Mouse (Mus musculus) heart, embryonic 11.5 days (tissue): ENCODE measurements around the gene Srgap2. TPM values are rescaled to one million over a fixed set of nuclear protein-coding genes. Genes with fewer than 3 reads are reported as not detected.

Experiments used
- ATAC-seq: fragments of 200-750 bp; cut with Nextera tagmentation; replicated peaks from 2 replicates; pipeline ENCODE4 v1.8.0; 2017; ENCODE audit warnings: moderate library complexity; ENCODE audit not compliant: insufficient number of reproducible peaks, low FRiP score, low TSS enrichment
- H3K27ac ChIP-seq: fragments of 300-500 bp; sonication (generic); 2 replicates; pipeline ENCODE4 v1.5.1; 2014; ENCODE audit warnings: mild to moderate bottlenecking, low read depth, low read length
- H3K27me3 ChIP-seq: fragments of 300-500 bp; sonication (generic); 2 replicates; pipeline ENCODE4 v1.6.1; 2014; ENCODE audit warnings: mild to moderate bottlenecking, low read length, mixed read lengths; ENCODE audit not compliant: control insufficient read depth, insufficient read depth
- H3K36me3 ChIP-seq: fragments of 300-500 bp; sonication (generic); 2 replicates; pipeline ENCODE4 v1.6.1; 2014; ENCODE audit warnings: mild to moderate bottlenecking, low read length, moderate library complexity, mixed read lengths; ENCODE audit not compliant: control insufficient read depth, insufficient read depth
- H3K4me1 ChIP-seq: fragments of 300-500 bp; sonication (generic); 2 replicates; pipeline ENCODE4 v1.6.1; 2014; ENCODE audit warnings: low read length; ENCODE audit not compliant: control insufficient read depth, insufficient read depth
- H3K4me2 ChIP-seq: fragments of 300-500 bp; sonication (generic); 2 replicates; pipeline ENCODE4 v1.6.1; 2014; ENCODE audit warnings: mild to moderate bottlenecking, moderate library complexity
- H3K4me3 ChIP-seq: fragments of 300-500 bp; sonication (generic); 2 replicates; pipeline ENCODE4 v1.5.1; 2014; ENCODE audit warnings: low read depth, low read length
- H3K9ac ChIP-seq: fragments of 300-500 bp; sonication (generic); 2 replicates; pipeline ENCODE4 v1.6.1; 2014; ENCODE audit warnings: mild to moderate bottlenecking, low read depth, low read length, moderate library complexity
- H3K9me3 ChIP-seq: fragments of 300-500 bp; sonication (generic); replicated peaks from 2 replicates; pipeline ENCODE4 v1.6.1; 2016; ENCODE audit warnings: low read length; ENCODE audit not compliant: control insufficient read depth
- WGBS: fragments of 180-500 bp; shearing (Covaris S2); extraction: QIAGEN DNeasy Blood & Tissue Kit; methylation state at CpG from one replicate; pipeline ENCODE4 v1.1.7; 2014; ENCODE audit not compliant: insufficient replicate concordance; 5-methylcytosine and 5-hydroxymethylcytosine counted together
- polyA plus RNA-seq: library from polyadenylated mRNA; unstranded; fragments of >200 nt; fragmentation: Nextera tagmentation; extraction: Ambion mirVana; gene quantifications from 2 replicates; pipeline ENCODE4 v1.2.1, GENCODE M21; 2014

Gene Srgap2
- polyA plus RNA-seq, 1 experiment from 2014 or later: 23.3 TPM

DNA sequence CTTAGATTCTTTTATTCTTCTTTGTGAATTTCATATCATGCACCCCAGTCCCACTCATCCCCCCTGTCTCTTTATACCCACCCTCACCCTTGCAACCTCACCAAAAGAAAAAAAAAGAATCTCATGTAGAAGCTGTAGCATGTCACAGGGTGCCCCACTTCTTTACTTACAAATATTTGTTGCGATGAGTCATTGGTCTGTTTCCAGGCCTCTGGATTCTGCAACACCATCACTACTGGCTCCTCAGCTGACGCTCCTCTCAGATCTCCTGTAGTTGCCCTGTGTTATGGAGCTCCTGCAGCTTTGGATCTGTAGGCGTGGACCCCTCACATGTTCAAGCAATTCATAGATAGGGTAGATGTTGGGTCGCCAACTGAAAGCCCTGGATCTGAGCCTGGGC, 12.6 kb upstream of the Srgap2 start:
- Histone ChIP-seq H3K27ac (no peak overlapping the region), H3K4me2 (no peak overlapping the region), H3K4me1 (no peaks in the 10 kb centered on the region), H3K36me3 (0 out of 2 replicates have a peak, but pooled peaks cover 2% of the 10 kb centered on the region), H3K4me3 (no peak overlapping the region), H3K9me3 (no peaks in the 10 kb centered on the region), H3K9ac (no peak overlapping the region), H3K27me3 (no peaks in the 10 kb centered on the region)
- ATAC-seq: no peak
- WGBS: 87% methylated on average over 4 of the region's 4 CpGs

DNA sequence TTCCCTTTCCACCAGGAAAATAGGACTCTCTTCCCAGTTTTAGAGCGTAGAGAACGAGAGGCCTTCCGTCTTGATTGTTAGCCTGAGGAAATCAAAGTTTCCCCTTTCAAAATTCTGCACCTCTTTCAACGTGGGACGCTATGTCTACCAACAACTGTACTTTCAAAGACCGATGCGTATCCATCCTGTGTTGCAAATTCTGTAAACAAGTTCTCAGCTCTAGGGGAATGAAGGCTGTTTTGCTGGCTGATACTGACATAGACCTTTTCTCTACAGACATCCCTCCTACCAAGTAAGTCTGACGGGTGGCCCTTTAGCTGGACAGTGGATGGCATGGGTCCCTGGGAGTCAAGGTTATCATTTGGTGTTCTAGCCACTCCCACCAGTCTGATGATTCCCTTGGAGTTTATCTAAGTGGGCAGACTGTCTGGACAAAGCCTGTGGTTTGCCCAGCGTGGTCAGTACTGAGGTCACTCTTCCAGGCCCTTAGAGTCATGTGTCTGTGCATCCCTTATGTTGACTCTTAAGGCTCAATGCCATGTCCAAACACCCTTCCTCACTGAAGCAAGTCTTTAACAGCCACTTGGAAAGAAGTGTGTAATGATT, 1.5 kb upstream of the Srgap2 start:
- Histone ChIP-seq H3K27me3 (no peaks in the 10 kb centered on the region), H3K9ac (peak overlapping the region; percentile 80), H3K36me3 (no peaks in the 10 kb centered on the region), H3K9me3 (no peaks in the 10 kb centered on the region), H3K27ac (peak overlapping the region; percentile 95), H3K4me1 (peaks cover 23% of the 10 kb centered on the region), H3K4me2 (peak overlapping the region; percentile 92), H3K4me3 (peak overlapping the region; percentile 84)
- no peak for ATAC-seq
- WGBS: 1% methylated on average over 9 of the region's 9 CpGs

DNA sequence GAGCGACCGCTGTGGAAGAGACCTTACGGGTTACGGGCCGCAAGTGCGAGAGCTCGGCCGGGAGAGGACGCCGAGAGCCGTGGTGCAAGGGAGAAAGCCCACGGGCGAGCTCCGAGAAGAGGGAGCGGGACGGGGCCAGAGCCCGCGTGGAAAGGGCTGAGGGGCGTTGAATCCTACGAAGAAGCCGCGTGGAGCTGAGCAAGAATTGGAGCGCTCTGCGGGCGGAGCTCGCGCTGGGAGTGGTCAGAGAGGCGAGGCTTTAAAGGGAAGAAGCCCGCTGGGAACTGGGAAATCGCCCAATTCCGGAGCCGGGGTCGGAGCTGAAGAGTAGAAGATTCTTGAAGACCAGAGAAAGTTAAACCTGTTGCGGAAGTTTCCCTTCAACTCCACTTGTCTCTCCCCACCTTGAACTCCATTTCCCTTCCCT, 942 bp upstream of the Srgap2 start:
- peak overlapping the region; percentile 84 for H3K4me3 ChIP-seq
- no peak; the same call in 1 of the 2 replicates for ATAC-seq
- peak overlapping the region; percentile 92 for H3K4me2 ChIP-seq
- H3K9ac ChIP-seq: peak overlapping the region; percentile 80
- no peaks in the 10 kb centered on the region for H3K27me3 ChIP-seq
- no peaks in the 10 kb centered on the region for H3K36me3 ChIP-seq
- WGBS: under 1% methylated on average over 34 of the region's 34 CpGs
- H3K4me1 ChIP-seq: peaks cover 29% of the 10 kb centered on the region
- peak overlapping the region; percentile 95 for H3K27ac ChIP-seq
- H3K9me3 ChIP-seq: no peaks in the 10 kb centered on the region

DNA sequence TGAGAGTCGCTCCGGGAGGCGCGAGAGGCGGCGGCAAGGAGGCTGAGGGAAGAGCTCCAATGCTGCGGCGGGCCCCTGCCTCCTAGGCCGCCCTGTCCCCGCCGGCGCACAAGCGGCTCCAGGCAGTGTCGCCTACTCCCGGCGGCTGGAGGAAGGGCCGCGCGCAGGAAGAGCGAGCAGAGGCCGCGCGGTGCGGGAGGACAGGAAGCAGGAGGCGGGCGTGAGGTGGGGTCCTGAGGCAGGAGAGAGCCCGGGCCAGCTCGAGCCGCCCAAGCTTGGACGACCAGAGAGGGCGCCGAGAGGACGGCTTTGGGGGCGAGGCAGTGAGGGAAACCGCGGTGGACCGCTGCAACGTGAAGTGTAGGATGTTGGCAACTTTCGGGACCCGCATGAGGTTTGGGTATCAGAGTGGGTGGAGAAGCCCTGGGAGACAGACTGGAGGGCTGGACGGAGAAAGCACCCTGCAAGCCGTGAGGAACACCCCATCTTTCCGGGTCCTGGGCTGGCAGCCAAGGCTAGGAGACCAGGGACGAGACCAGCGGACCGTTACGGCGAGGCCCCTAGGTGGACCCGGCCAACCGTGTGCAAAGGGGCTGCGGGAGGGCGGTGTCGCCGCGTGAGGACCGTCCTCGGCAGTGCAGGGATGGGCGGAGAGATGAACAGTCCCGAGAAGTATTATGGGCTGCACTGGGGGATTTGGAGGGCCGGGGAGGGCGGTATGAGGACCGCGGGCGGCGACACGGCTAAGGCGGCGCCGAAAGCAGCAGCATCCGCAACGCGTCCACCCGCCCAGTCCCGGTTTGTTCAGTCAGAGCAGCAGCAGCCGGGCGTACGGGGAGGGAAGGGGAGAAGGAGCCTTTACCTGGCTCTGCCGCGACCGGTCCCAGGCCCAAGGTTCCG, 531 bp downstream of the Srgap2 start:
- H3K4me2 ChIP-seq: peak overlapping the region; percentile 86
- H3K27me3 ChIP-seq: no peaks in the 10 kb centered on the region
- H3K36me3 ChIP-seq: no peaks in the 10 kb centered on the region
- H3K27ac ChIP-seq: peak overlapping the region; percentile 95
- no peaks in the 10 kb centered on the region for H3K9me3 ChIP-seq
- H3K4me3 ChIP-seq: peak overlapping the region; percentile 89
- WGBS: under 1% methylated on average over 80 of the region's 81 CpGs
- ATAC-seq: peak; percentile 43
- peak overlapping the region; percentile 90 for H3K9ac ChIP-seq
- peaks cover 36% of the 10 kb centered on the region for H3K4me1 ChIP-seq

- no peak for ATAC-seq
- Histone ChIP-seq H3K4me3 (peak overlapping the region; percentile 89), H3K27me3 (no peaks in the 10 kb centered on the region), H3K9ac (peak overlapping the region; percentile 90), H3K4me2 (peak overlapping the region; percentile 86), H3K36me3 (no peaks in the 10 kb centered on the region), H3K27ac (peak overlapping the region; percentile 95), H3K9me3 (no peaks in the 10 kb centered on the region), H3K4me1 (peaks cover 37% of the 10 kb centered on the region)
- under 1% methylated on average over 39 of the region's 41 CpGs for WGBS
Observed at GRCm38 (mm10) chr1:131525586-131526271, 1.4 kb downstream of the Srgap2 start.

DNA sequence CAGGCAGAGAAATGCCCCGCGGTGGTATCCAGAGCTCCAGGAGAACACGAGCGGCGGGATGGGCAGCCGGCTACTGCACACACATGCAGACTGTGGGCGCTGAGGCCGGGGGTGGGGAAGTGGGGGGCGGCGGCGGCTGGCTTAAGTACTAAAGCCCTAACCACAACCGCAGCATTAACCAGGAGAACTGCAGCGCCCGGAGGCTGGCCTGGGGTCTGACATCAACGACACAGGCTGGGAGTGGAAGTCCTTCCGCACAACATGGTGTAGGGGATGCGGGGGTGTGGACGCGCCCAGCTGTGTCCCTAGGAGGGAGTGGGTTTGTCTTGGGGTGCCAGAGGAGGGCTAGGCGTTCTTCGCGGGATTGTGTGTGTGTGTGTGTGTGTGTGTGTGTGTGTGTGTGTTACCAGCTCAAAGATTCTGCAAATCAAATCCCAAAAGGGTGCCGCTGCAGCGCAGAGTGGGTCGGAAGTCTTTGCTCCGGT, 2.0 kb downstream of the Srgap2 start:
- Histone ChIP-seq H3K27me3 (no peaks in the 10 kb centered on the region), H3K9ac (peak overlapping the region; percentile 90), H3K4me2 (peak overlapping the region; percentile 86), H3K27ac (peak overlapping the region; percentile 95; the same call in 1 of the 2 replicates), H3K9me3 (no peaks in the 10 kb centered on the region), H3K4me1 (peaks cover 40% of the 10 kb centered on the region), H3K4me3 (peak overlapping the region; percentile 89), H3K36me3 (no peaks in the 10 kb centered on the region)
- under 1% methylated on average over 26 of the region's 26 CpGs for WGBS
- no peak for ATAC-seq

DNA sequence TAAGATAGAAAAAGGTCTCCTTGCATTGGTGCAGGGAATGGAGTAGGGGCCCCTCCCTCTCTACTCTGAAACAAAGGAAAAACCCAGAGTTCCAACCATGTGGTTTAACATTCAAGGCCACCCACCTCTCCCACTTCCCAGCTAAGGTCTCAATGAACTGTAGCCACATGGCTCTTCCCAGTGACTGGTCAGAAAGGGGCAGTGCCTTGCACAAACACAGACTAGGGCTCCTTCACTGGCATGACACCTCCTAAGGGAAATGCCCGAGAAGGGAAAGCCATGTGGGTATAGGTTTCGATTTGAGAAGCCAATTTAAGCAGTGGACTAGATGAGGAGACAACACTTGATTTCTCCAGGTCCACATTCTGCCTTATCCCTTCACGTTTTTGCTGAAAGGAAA, 3.4 kb downstream of the Srgap2 start:
- ATAC-seq: no peak
- Histone ChIP-seq H3K36me3 (no peaks in the 10 kb centered on the region), H3K4me2 (peak overlapping the region; percentile 86), H3K4me3 (peak overlapping the region; percentile 89), H3K4me1 (peaks cover 37% of the 10 kb centered on the region), H3K9ac (no peak overlapping the region; the same call in 1 of the 2 replicates), H3K9me3 (no peaks in the 10 kb centered on the region), H3K27me3 (no peaks in the 10 kb centered on the region), H3K27ac (no peak overlapping the region)
- 59% methylated on average over 3 of the region's 3 CpGs for WGBS

DNA sequence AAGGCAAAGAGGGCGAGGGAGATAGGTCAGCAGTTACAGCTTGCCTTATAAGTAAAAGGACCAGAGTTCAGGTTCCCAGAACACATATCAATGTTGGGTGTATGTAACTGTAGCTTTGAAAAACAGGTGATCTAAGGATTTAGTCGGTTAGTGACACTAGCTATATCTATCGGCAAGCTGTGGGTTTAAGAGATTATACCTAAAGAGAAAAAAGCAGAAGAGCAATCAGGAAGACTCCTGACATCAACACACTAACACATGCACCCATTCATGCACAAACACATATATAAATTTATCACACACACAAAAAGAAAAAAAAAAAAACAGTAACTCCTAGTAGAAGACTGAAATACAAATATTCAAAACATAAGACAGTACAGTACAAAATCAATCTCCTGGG, 10.6 kb downstream of the Srgap2 start:
- Histone ChIP-seq H3K27ac (no peak overlapping the region), H3K36me3 (no peaks in the 10 kb centered on the region), H3K4me1 (peaks cover 17% of the 10 kb centered on the region), H3K9me3 (no peaks in the 10 kb centered on the region), H3K4me2 (no peak overlapping the region), H3K27me3 (no peaks in the 10 kb centered on the region), H3K4me3 (no peak overlapping the region), H3K9ac (no peak overlapping the region)
- no peak for ATAC-seq
- 80% methylated on average over 3 of the region's 3 CpGs for WGBS
